Mouse (Mus musculus) myocyte (in vitro differentiated cells): Measurements from ENCODE around the gene Fkbp14.

Source experiments
- CEBPB ChIP-seq: IDR thresholded peaks from 2 replicates; pipeline ENCODE4 v1.6.1; 2011; ENCODE audit warnings: mild to moderate bottlenecking, moderate library complexity; ENCODE audit not compliant: poor library complexity, insufficient read depth, severe bottlenecking
- MAX ChIP-seq: IDR thresholded peaks from one replicate; pipeline ENCODE4 v1.6.1; 2011; ENCODE audit warnings: low read depth, mild to moderate bottlenecking, control low read depth
- MYOD1 ChIP-seq, 3 experiments: IDR thresholded peaks; one replicate each; pipeline ENCODE4 v1.6.1; 2011; ENCODE audit warnings: control low read depth in 2 of 3, low read depth in 2 of 3, mild to moderate bottlenecking in 2 of 3, moderate library complexity in 1 of 3; ENCODE audit not compliant: insufficient read length in 2 of 3, control insufficient read depth in 1 of 3
- MYOG ChIP-seq, 3 experiments: IDR thresholded peaks; one replicate each; pipeline ENCODE4 v1.6.1; 2011; ENCODE audit warnings: control low read depth in 2 of 3, low read depth in 2 of 3, mild to moderate bottlenecking in 2 of 3; ENCODE audit not compliant: insufficient read length in 2 of 3, control insufficient read depth in 1 of 3, insufficient read depth in 1 of 3
- POLR2A ChIP-seq: IDR thresholded peaks from one replicate; pipeline ENCODE4 v1.6.1; 2011; ENCODE audit warnings: low read depth, mild to moderate bottlenecking, control low read depth, moderate library complexity; ENCODE audit not compliant: insufficient read length
- REST ChIP-seq: IDR thresholded peaks from one replicate; pipeline ENCODE4 v1.6.1; 2011; ENCODE audit warnings: mild to moderate bottlenecking, control low read depth, moderate library complexity; ENCODE audit not compliant: insufficient read depth, insufficient read length
- SRF ChIP-seq: IDR thresholded peaks from one replicate; pipeline ENCODE4 v1.6.1; 2011; ENCODE audit warnings: low read depth; ENCODE audit not compliant: control insufficient read depth, insufficient read length
- TCF12 ChIP-seq: IDR thresholded peaks from one replicate; pipeline ENCODE4 v1.6.1; 2011; ENCODE audit warnings: mild to moderate bottlenecking, control low read depth; ENCODE audit not compliant: poor library complexity, insufficient read depth, severe bottlenecking
- TCF3 ChIP-seq: IDR thresholded peaks from one replicate; pipeline ENCODE4 v1.6.1; 2011; ENCODE audit warnings: low read depth, control low read depth; ENCODE audit not compliant: insufficient read length
- USF1 ChIP-seq: IDR thresholded peaks from one replicate; pipeline ENCODE4 v1.6.1; 2011; ENCODE audit warnings: low read depth, mild to moderate bottlenecking, control low read depth, moderate library complexity

DNA sequence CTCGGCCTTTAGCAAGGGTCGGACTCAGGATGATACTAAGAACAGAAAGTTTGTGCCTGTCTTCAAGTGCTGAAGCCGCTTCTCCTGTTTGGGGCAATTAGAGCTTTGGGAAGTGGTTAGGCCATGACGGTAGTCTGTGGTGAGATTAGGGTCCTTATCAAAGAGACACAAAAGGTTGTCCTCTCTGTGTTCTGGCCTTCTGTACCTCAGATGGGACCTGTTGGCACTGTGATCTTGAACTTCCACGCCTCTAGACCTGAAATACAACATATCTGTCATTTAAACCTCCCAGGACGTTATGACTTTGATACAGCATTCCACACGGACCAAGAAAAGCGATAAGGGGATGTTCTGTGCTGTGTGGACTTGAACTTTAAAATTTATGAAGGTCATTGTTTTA lies 68.4 kb downstream of the Fkbp14 start:
- TF ChIP-seq SRF = no peak
- TF ChIP-seq TCF3 = no peak
- TF ChIP-seq TCF12 = no peak
- no peak for TF ChIP-seq MYOD1 (IDR thresholded peaks at IDR 0.05; ENCODE audit: control insufficient read depth in 1 of 3, insufficient read length in 2 of 3, low read depth in 2 of 3)
- no peak for TF ChIP-seq POLR2A
- no peak for TF ChIP-seq USF1
- no peak for TF ChIP-seq CEBPB
- no peak for TF ChIP-seq MAX
- TF ChIP-seq REST = no peak
- no peak for TF ChIP-seq MYOG (IDR thresholded peaks at IDR 0.05; ENCODE audit: control insufficient read depth in 1 of 3, insufficient read depth in 1 of 3, insufficient read length in 2 of 3, low read depth in 2 of 3)
